Mouse (Mus musculus): ENCODE results near the gene Agk. TPM values are rescaled to one million over a fixed set of nuclear protein-coding genes. Genes with fewer than 3 reads are reported as not detected.

Gene Agk
- polyA plus RNA-seq, 1 experiment from 2014 or later: 48.7 TPM

DNA sequence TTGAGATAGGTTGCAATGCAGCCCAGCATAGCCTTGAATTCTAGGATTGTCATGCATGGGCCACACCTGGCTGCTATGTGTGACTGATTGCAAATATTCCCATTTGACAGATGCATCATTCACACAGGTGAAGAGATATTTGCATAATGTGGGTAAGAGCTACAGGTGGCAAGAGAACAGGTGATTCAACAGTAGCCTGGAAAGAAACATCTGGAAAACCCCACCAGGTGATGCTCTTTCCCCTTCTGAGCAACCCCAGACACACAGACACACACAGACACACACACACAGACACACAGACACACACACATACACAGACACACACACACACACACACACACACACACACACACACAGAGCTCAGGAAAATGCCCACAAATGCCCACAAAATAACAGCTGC, 106.8 kb downstream of the Agk start:
- Histone ChIP-seq H3K4me1 (replicated peaks; ENCODE audit: control insufficient read depth, insufficient read depth, low read length) (peaks cover 5% of the 10 kb centered on the region), H3K4me3 (ENCODE audit: low read depth, low read length) (no peak overlapping the region), H3K4me2 (ENCODE audit: low read depth, low read length, severe bottlenecking) (no peak overlapping the region), H3K27me3 (ENCODE audit: control insufficient read depth, insufficient read depth, low read length) (no peaks in the 10 kb centered on the region), H3K27ac (ENCODE audit: low read depth, low read length) (no peak overlapping the region), H3K9me3 (ENCODE audit: control insufficient read depth, low read length) (no peaks in the 10 kb centered on the region), H3K9ac (ENCODE audit: low read length) (no peak overlapping the region), H3K36me3 (ENCODE audit: control insufficient read depth, insufficient read depth, low read length) (no peaks in the 10 kb centered on the region)
- DNase-seq (ENCODE audit: low spot score): no peak
- ATAC-seq (replicated peaks; ENCODE audit: low FRiP score): no peak

DNA sequence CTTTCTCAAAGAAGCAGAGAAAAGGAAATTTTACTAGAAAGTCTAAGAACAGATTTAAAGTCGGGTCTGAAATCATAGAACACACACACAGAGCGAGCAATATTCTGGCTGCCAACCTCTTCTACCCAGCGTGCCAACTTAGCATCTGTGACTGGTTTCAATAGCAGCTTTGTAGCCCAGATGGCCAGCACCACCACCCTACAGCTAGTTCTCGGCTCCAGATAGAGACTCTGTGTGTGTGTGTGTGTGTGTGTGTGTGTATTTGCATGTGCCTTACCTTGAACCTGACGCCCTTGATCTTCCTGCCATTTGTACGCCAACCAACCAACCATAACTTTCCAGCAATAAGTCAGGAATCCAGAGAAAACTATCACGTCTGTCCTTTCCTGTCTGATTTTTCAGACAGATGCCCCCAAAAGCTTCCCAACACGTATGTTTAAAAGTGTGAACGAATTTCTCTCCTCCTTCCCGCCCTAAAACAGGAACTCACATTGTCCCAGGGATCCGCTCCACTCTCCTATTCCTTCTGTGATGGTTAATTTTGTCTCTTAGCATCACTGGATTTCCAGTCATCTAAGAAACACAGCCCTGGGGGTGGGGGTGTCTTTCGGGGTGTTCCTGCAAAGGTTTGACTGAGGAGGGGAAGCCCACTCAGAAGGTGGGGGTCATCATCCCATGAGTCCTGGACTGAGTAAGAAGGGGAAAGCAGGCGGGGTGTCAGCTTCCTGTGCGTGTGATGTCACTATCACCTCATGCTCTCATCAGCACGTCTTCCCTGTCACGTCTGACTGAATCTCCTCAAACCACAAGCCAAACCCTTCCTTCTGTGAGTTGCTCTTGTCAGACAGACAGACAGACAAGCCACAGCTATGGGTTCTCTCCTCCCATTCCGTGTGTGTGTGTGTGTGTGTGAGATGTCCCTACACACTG, 107.6 kb downstream of the Agk start:
- WGBS: 91% methylated on average over 17 of the region's 17 CpGs
- no peaks in the 10 kb centered on the region for H3K36me3 ChIP-seq (ENCODE audit: control insufficient read depth, insufficient read depth, low read length)
- H3K9me3 ChIP-seq (ENCODE audit: control insufficient read depth, low read length): no peaks in the 10 kb centered on the region
- peaks cover 5% of the 10 kb centered on the region for H3K4me1 ChIP-seq (replicated peaks; ENCODE audit: control insufficient read depth, insufficient read depth, low read length)
- ATAC-seq (replicated peaks; ENCODE audit: low FRiP score) (no peak), DNase-seq (ENCODE audit: low spot score) (no peak)
- H3K9ac ChIP-seq (ENCODE audit: low read length): no peak overlapping the region
- no peak overlapping the region for H3K4me3 ChIP-seq (ENCODE audit: low read depth, low read length)
- H3K27ac ChIP-seq (ENCODE audit: low read depth, low read length): no peak overlapping the region
- H3K27me3 ChIP-seq (ENCODE audit: control insufficient read depth, insufficient read depth, low read length): no peaks in the 10 kb centered on the region; the same call in 1 of the 2 replicates
- H3K4me2 ChIP-seq (ENCODE audit: low read depth, low read length, severe bottlenecking): no peak overlapping the region

- Histone ChIP-seq H3K9ac (ENCODE audit: low read length) (peak overlapping the region; percentile 84), H3K4me2 (ENCODE audit: low read depth, low read length, severe bottlenecking) (peak overlapping the region; percentile 87), H3K27me3 (ENCODE audit: control insufficient read depth, insufficient read depth, low read length) (no peaks in the 10 kb centered on the region; the same call in 1 of the 2 replicates), H3K9me3 (ENCODE audit: control insufficient read depth, low read length) (no peaks in the 10 kb centered on the region), H3K36me3 (ENCODE audit: control insufficient read depth, insufficient read depth, low read length) (no peaks in the 10 kb centered on the region), H3K27ac (ENCODE audit: low read depth, low read length) (no peak overlapping the region), H3K4me1 (replicated peaks; ENCODE audit: control insufficient read depth, insufficient read depth, low read length) (peaks cover 3% of the 10 kb centered on the region), H3K4me3 (ENCODE audit: low read depth, low read length) (peak overlapping the region; percentile 78)
- DNase-seq (ENCODE audit: low spot score): no peak
- ATAC-seq (replicated peaks; ENCODE audit: low FRiP score): no peak
- WGBS: 8% methylated on average over 7 of the region's 7 CpGs
Measured at GRCm38 (mm10) chr6:40434697-40435096, 109.7 kb downstream of the Agk start.

- peak overlapping the region; percentile 87 for H3K4me2 ChIP-seq (ENCODE audit: low read depth, low read length, severe bottlenecking)
- peak; percentile 79 for ATAC-seq (replicated peaks; ENCODE audit: low FRiP score)
- DNase-seq (ENCODE audit: low spot score): peak; percentile 84
- no peaks in the 10 kb centered on the region for H3K9me3 ChIP-seq (ENCODE audit: control insufficient read depth, low read length)
- peak overlapping the region; percentile 84 for H3K9ac ChIP-seq (ENCODE audit: low read length)
- peak overlapping the region; percentile 66 for H3K27ac ChIP-seq (ENCODE audit: low read depth, low read length)
- no peaks in the 10 kb centered on the region for H3K36me3 ChIP-seq (ENCODE audit: control insufficient read depth, insufficient read depth, low read length)
- under 1% methylated on average over 67 of the region's 72 CpGs for WGBS
- H3K27me3 ChIP-seq (ENCODE audit: control insufficient read depth, insufficient read depth, low read length): no peaks in the 10 kb centered on the region; the same call in 1 of the 2 replicates
- peak overlapping the region; percentile 78 for H3K4me3 ChIP-seq (ENCODE audit: low read depth, low read length)
- H3K4me1 ChIP-seq (replicated peaks; ENCODE audit: control insufficient read depth, insufficient read depth, low read length): no peaks in the 10 kb centered on the region; the same call in 1 of the 2 replicates
Measured at GRCm38 (mm10) chr6:40435151-40436046, 110.4 kb downstream of the Agk start.

DNA sequence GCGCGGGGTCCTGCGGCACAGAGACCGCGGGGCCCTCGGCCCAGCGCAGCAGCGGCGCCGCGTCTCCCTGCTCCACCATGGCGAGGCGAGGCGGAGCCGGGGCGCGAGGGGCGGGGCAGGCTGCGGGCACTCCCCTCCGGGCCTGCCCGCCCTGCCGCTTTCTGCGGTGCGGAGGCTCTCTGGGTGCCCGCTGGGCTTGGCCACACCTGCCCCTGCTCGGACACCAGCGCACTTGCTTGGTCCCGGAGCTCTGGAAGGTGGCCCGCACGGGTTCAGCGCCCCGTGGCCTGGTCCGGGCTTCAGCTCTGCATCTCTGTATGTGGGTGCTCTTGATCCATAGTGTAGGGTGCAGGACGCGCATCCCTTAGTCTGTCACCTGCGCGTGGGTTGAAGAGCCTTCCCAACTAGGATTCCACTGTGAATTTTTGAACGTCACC, 111.1 kb downstream of the Agk start, which contains the start of gene E330009J07Rik:
TSS of gene E330009J07Rik (minus strand) at position 89 of the 437 bp plus-strand sequence.
- no peaks in the 10 kb centered on the region for H3K36me3 ChIP-seq (ENCODE audit: control insufficient read depth, insufficient read depth, low read length)
- no peaks in the 10 kb centered on the region for H3K9me3 ChIP-seq (ENCODE audit: control insufficient read depth, low read length)
- H3K9ac ChIP-seq (ENCODE audit: low read length): peak within 1 kb of the TSS; percentile 84
- peak; percentile 92 for ATAC-seq (replicated peaks; ENCODE audit: low FRiP score)
- peak within 1 kb of the TSS; percentile 66 for H3K27ac ChIP-seq (ENCODE audit: low read depth, low read length)
- H3K27me3 ChIP-seq (ENCODE audit: control insufficient read depth, insufficient read depth, low read length): no peaks in the 10 kb centered on the region; the same call in 1 of the 2 replicates
- peak within 1 kb of the TSS; percentile 78 for H3K4me3 ChIP-seq (ENCODE audit: low read depth, low read length)
- no peaks in the 10 kb centered on the region; the same call in 1 of the 2 replicates for H3K4me1 ChIP-seq (replicated peaks; ENCODE audit: control insufficient read depth, insufficient read depth, low read length)
- DNase-seq (ENCODE audit: low spot score): peak; percentile 90
- peak within 1 kb of the TSS; percentile 87 for H3K4me2 ChIP-seq (ENCODE audit: low read depth, low read length, severe bottlenecking)
- under 1% methylated on average over 36 of the region's 38 CpGs for WGBS

DNA sequence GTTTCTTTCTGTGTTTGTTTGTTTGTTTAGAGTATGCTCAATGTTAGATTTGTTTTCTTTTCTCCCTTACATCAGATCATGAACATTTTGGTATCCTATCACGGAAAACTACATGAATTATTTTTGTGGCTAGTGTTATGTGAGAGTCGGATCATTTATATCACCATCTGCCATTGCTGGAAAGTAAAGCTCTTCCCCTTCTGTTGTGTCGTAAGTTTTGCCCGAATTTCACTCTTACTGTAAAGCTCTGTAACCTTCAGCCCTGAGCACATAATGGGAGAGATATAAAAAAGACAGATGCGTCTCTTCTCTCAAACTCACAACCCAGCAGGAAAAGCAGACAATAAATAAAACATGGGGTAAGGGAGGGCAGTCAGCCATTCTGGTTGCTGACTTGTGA, 114.0 kb downstream of the Agk start, which contains the start of gene Wee2:
TSS of gene Wee2 (plus strand) at position 153 of the 400 bp plus-strand sequence.
- Histone ChIP-seq H3K27ac (ENCODE audit: low read depth, low read length) (no peak within 1 kb of the TSS), H3K4me1 (replicated peaks; ENCODE audit: control insufficient read depth, insufficient read depth, low read length) (no peaks in the 10 kb centered on the region; the same call in 1 of the 2 replicates), H3K9me3 (ENCODE audit: control insufficient read depth, low read length) (no peaks in the 10 kb centered on the region), H3K36me3 (ENCODE audit: control insufficient read depth, insufficient read depth, low read length) (no peaks in the 10 kb centered on the region), H3K9ac (ENCODE audit: low read length) (no peak within 1 kb of the TSS), H3K4me2 (ENCODE audit: low read depth, low read length, severe bottlenecking) (no peak within 1 kb of the TSS), H3K27me3 (ENCODE audit: control insufficient read depth, insufficient read depth, low read length) (no peaks in the 10 kb centered on the region; the same call in 1 of the 2 replicates), H3K4me3 (ENCODE audit: low read depth, low read length) (no peak within 1 kb of the TSS)
- ATAC-seq (replicated peaks; ENCODE audit: low FRiP score): no peak
- 84% methylated on average over 5 of the region's 5 CpGs for WGBS
- no peak for DNase-seq (ENCODE audit: low spot score)

- Histone ChIP-seq H3K27me3 (ENCODE audit: control insufficient read depth, insufficient read depth, low read length) (no peaks in the 10 kb centered on the region; the same call in 1 of the 2 replicates), H3K36me3 (ENCODE audit: control insufficient read depth, insufficient read depth, low read length) (no peaks in the 10 kb centered on the region), H3K9ac (ENCODE audit: low read length) (no peak overlapping the region), H3K4me2 (ENCODE audit: low read depth, low read length, severe bottlenecking) (no peak overlapping the region), H3K27ac (ENCODE audit: low read depth, low read length) (no peak overlapping the region), H3K4me3 (ENCODE audit: low read depth, low read length) (no peak overlapping the region), H3K4me1 (replicated peaks; ENCODE audit: control insufficient read depth, insufficient read depth, low read length) (no peaks in the 10 kb centered on the region; the same call in 1 of the 2 replicates), H3K9me3 (ENCODE audit: control insufficient read depth, low read length) (no peaks in the 10 kb centered on the region)
- 57% methylated on average over 12 of the region's 12 CpGs for WGBS
- ATAC-seq (replicated peaks; ENCODE audit: low FRiP score) (no peak), DNase-seq (ENCODE audit: low spot score) (no peak)
Measured at GRCm38 (mm10) chr6:40439731-40440130, 114.8 kb downstream of the Agk start.

- 78% methylated on average over 3 of the region's 3 CpGs for WGBS
- Histone ChIP-seq H3K9ac (ENCODE audit: low read length) (no peak overlapping the region), H3K9me3 (ENCODE audit: control insufficient read depth, low read length) (no peaks in the 10 kb centered on the region), H3K27me3 (ENCODE audit: control insufficient read depth, insufficient read depth, low read length) (no peaks in the 10 kb centered on the region; the same call in 1 of the 2 replicates), H3K36me3 (ENCODE audit: control insufficient read depth, insufficient read depth, low read length) (no peaks in the 10 kb centered on the region), H3K27ac (ENCODE audit: low read depth, low read length) (no peak overlapping the region), H3K4me2 (ENCODE audit: low read depth, low read length, severe bottlenecking) (no peak overlapping the region), H3K4me1 (replicated peaks; ENCODE audit: control insufficient read depth, insufficient read depth, low read length) (no peaks in the 10 kb centered on the region), H3K4me3 (ENCODE audit: low read depth, low read length) (no peak overlapping the region)
- no peak for ATAC-seq (replicated peaks; ENCODE audit: low FRiP score)
- DNase-seq (ENCODE audit: low spot score): no peak
Measured at GRCm38 (mm10) chr6:40441276-40441675, 116.3 kb downstream of the Agk start.

Data from forebrain, embryonic 11.5 days (tissue).